ENCODE assay signal across 11 mouse cellular contexts in genomic region chr11:79920505-79921025, GRCm38 (mm10). TPM values are rescaled to one million over a fixed set of nuclear protein-coding genes. Genes with fewer than 3 reads are reported as not detected.
DNase-seq lines count a peak whose midpoint lies in the region; ATAC-seq and TF ChIP-seq lines count a peak whose summit lies in the region.
"Had no signal": no experiment of that assay in that cellular context is flagged by ENCODE, and none has a peak within 500 bp of the region (broad histone marks: within the 10 kb centered on the region; RNA-seq: fewer than 3 reads in every experiment).

No protein-coding gene starts in this region.

- no peak for DNase-seq in heart, adult 11 months
- DNase-seq in lung, embryonic 14.5 days = peak; percentile 31
- DNase-seq in lung, adult 2 months = no peak
- DNase-seq in skeletal muscle tissue, adult 2 months (ENCODE audit: low read depth, low spot score) = peak; percentile 42
- no peak for DNase-seq in left cerebral cortex, adult 2 months (ENCODE audit: extremely low spot score in 1 of 2, low spot score in 2 of 2)
- DNase-seq in adrenal gland, postnatal 25 days = no peak

- H3K36me3 ChIP-seq in heart, embryonic 13.5 days = no peaks in the 10 kb centered on the region
- H3K36me3 ChIP-seq in lung, embryonic 14.5 days (ENCODE audit: insufficient read depth) = no peaks in the 10 kb centered on the region
- no peaks in the 10 kb centered on the region for H3K36me3 ChIP-seq in embryonic facial prominence, embryonic 12.5 days
- H3K36me3 ChIP-seq: G1E; liver, embryonic 13.5 days had no signal

- H3K9me3 ChIP-seq in heart, embryonic 13.5 days = no peaks in the 10 kb centered on the region
- H3K9me3 ChIP-seq in lung, embryonic 14.5 days (ENCODE audit: low read depth, low read length) = no peaks in the 10 kb centered on the region
- H3K9me3 ChIP-seq in embryonic facial prominence, embryonic 12.5 days = no peaks in the 10 kb centered on the region
- H3K9me3 ChIP-seq: G1E; liver, embryonic 13.5 days had no signal

- TF ChIP-seq CTCF in lung, embryonic 14.5 days (IDR thresholded peaks at IDR 0.05; ENCODE audit: low read depth) = no peak
- TF ChIP-seq CTCF in lung, adult 2 months (IDR thresholded peaks at IDR 0.05; ENCODE audit: insufficient read depth, low read length) = no peak
- TF ChIP-seq CTCF in left cerebral cortex, adult 2 months (IDR thresholded peaks at IDR 0.05) = no peak

- no peak for TF ChIP-seq POLR2A in lung, adult 2 months (IDR thresholded peaks at IDR 0.05; ENCODE audit: borderline replicate concordance, extremely low read depth, low read depth, low read length)

- peaks cover 11% of the 10 kb centered on the region; the same call in 1 of the 2 replicates for H3K27me3 ChIP-seq in heart, embryonic 13.5 days (replicated peaks)
- H3K27me3 ChIP-seq in lung, embryonic 14.5 days (ENCODE audit: insufficient read depth, low read length) = no peaks in the 10 kb centered on the region
- H3K27me3 ChIP-seq in embryonic facial prominence, embryonic 12.5 days = no peaks in the 10 kb centered on the region

- WGBS in heart, embryonic 13.5 days = 46% methylated on average over 5 of the region's 5 CpGs
- WGBS in lung, embryonic 14.5 days = 28% methylated on average over 5 of the region's 5 CpGs
- 37% methylated on average over 5 of the region's 5 CpGs for WGBS in lung, adult 2 months
- 27% methylated on average over 5 of the region's 5 CpGs for WGBS in embryonic facial prominence, embryonic 12.5 days

- no peak for ATAC-seq in heart, embryonic 13.5 days (ENCODE audit: extremely low read depth, insufficient number of reproducible peaks, low FRiP score, low TSS enrichment)
- peak; percentile 48; the same call in 1 of the 2 replicates for ATAC-seq in lung, embryonic 14.5 days (ENCODE audit: insufficient read depth)
- no peak for ATAC-seq in embryonic facial prominence, embryonic 12.5 days (ENCODE audit: insufficient number of reproducible peaks, insufficient read depth, low FRiP score, low TSS enrichment)

- no peak overlapping the region for H3K9ac ChIP-seq in heart, embryonic 13.5 days
- no peak overlapping the region for H3K9ac ChIP-seq in lung, embryonic 14.5 days
- no peak overlapping the region for H3K9ac ChIP-seq in embryonic facial prominence, embryonic 12.5 days
- H3K9ac ChIP-seq: liver, embryonic 13.5 days had no signal

- no peak overlapping the region for H3K4me3 ChIP-seq in heart, embryonic 13.5 days
- no peak overlapping the region for H3K4me3 ChIP-seq in lung, embryonic 14.5 days (ENCODE audit: low read depth, low read length)
- no peak overlapping the region for H3K4me3 ChIP-seq in lung, adult 2 months (replicated peaks; ENCODE audit: extremely low read depth, low read depth, low read length)
- H3K4me3 ChIP-seq in embryonic facial prominence, embryonic 12.5 days = no peak overlapping the region
- no peak overlapping the region for H3K4me3 ChIP-seq in left cerebral cortex, adult 2 months
- H3K4me3 ChIP-seq: heart, adult 2 months; liver, embryonic 13.5 days had no signal

- intact Hi-C loops in left cerebral cortex, adult 2 months (cut with DNase I) = loop anchor here (1.0 to 5.0 kb wide), 3 partner anchors 210 to 333 kb away; no protein-coding TSS in a partner anchor

- H3K4me1 ChIP-seq in heart, embryonic 13.5 days = peaks cover 18% of the 10 kb centered on the region
- H3K4me1 ChIP-seq in lung, embryonic 14.5 days (ENCODE audit: insufficient read depth) = no peaks in the 10 kb centered on the region
- no peaks in the 10 kb centered on the region for H3K4me1 ChIP-seq in lung, adult 2 months (ENCODE audit: control insufficient read depth, insufficient read depth, low read length)
- H3K4me1 ChIP-seq in embryonic facial prominence, embryonic 12.5 days = no peaks in the 10 kb centered on the region

- H3K4me2 ChIP-seq in heart, embryonic 13.5 days = peak overlapping the region; percentile 42; the same call in 1 of the 2 replicates
- peak overlapping the region; percentile 39 for H3K4me2 ChIP-seq in lung, embryonic 14.5 days
- H3K4me2 ChIP-seq in embryonic facial prominence, embryonic 12.5 days (replicated peaks) = 0 out of 2 replicates have a peak overlapping the region, but pooled peaks have one; percentile 9
- H3K4me2 ChIP-seq: liver, embryonic 13.5 days had no signal

- no peak overlapping the region for H3K27ac ChIP-seq in heart, embryonic 13.5 days (replicated peaks)
- no peak overlapping the region for H3K27ac ChIP-seq in lung, embryonic 14.5 days (ENCODE audit: low read depth)
- H3K27ac ChIP-seq in embryonic facial prominence, embryonic 12.5 days = 0 out of 2 replicates have a peak overlapping the region, but pooled peaks have one; percentile 19
- H3K27ac ChIP-seq in left cerebral cortex, adult 2 months = no peak overlapping the region
- H3K27ac ChIP-seq: heart, adult 2 months; liver, embryonic 13.5 days had no signal

RNA-seq across cellular contexts. Expression of gene Utp6, which starts 41.6 kb away (rescaled TPM):
- polyA plus RNA-seq in heart, embryonic 13.5 days (2015; fragmentation: Nextera tagmentation; extraction: Ambion mirVana) = 28.3 and 31.1 TPM in 2 replicates
- polyA plus RNA-seq in lung, embryonic 14.5 days (2014; fragmentation: Nextera tagmentation; extraction: Ambion mirVana) = 62.4 and 64.8 TPM in 2 replicates
- 3.8 and 6.9 TPM in 2 replicates for polyA plus RNA-seq in lung, adult 2 months (2012; rRNA removed)
- polyA plus RNA-seq in embryonic facial prominence, embryonic 12.5 days (2016; fragmentation: Nextera tagmentation; extraction: Ambion mirVana) = 64.7 and 69.8 TPM in 2 replicates
- total RNA-seq in left cerebral cortex, adult 2 months (2021) = 10 to 100 TPM; 23.2 to 28.3 TPM
- 39.3 and 45.0 TPM in 2 replicates for total RNA-seq in adrenal gland, postnatal 25 days (2021)

Comparison
In these comparisons a context has a peak if more than half of its experiments do, and no peak if none do; other contexts are left out.
1. DNase-seq: peak in lung, embryonic 14.5 days (single experiment) and skeletal muscle tissue, adult 2 months (single experiment); none in heart, adult 11 months (single experiment), lung, adult 2 months (single experiment), left cerebral cortex, adult 2 months (0 of 2) and adrenal gland, postnatal 25 days (single experiment).
2. Peak in every context shown above with its lines, with median percentiles within 50 percentile points of each other: H3K4me2 ChIP-seq.